Mouse (Mus musculus): ENCODE measurements around the gene Ell3.

- TF ChIP-seq FLI1 (IDR thresholded peaks at IDR 0.05; ENCODE audit: low read length) (no peak), GATA1 (IDR thresholded peaks at IDR 0.05; ENCODE audit: borderline replicate concordance, low read length) (no peak)
Measured at GRCm38 (mm10) chr2:121456692-121457642, 12.9 kb upstream of the Ell3 start, which contains the start of gene Serinc4.

Measured in megakaryocyte, embryonic 14.5 days (primary cell).